Mouse (Mus musculus) neutrophil, adult 59 days (primary cell): ENCODE data around the gene Slc25a12. TPM values are rescaled to one million over a fixed set of nuclear protein-coding genes. Genes with fewer than 3 reads are reported as not detected.

Source experiments
- total RNA-seq, 2 experiments: library from RNA; stranded (reverse); gene quantifications; 1 replicate in 1 of 2; 2 replicates in 1 of 2; pipeline ENCODE4 v1.2.4; 2023

Slc25a12 gene
- total RNA-seq: 10 to 100 TPM; 56.8 to 63.4 TPM

GRCm38 (mm10) chr2:71367125-71367880 is at the start of gene Slc25a12:
Slc25a12 (minus strand) TSS chr2:71367749.

GRCm38 (mm10) chr2:71388951-71389763 is 21.6 kb upstream of the Slc25a12 start, which contains the start of gene Hat1:
Hat1 (plus strand) TSS chr2:71388958.

Other genes starting within 250 kb of the Slc25a12 start
- under 1 TPM; 0.13 to 0.15 TPM for gene Cybrd1, start 249.8 kb downstream of the Slc25a12 start, total RNA-seq
- 10 to 100 TPM; 77.5 to 79.1 TPM for gene Dync1i2, start 156.0 kb downstream of the Slc25a12 start, total RNA-seq
- 10 to 100 TPM; 30.8 to 34.1 TPM for gene Hat1, start 21.2 kb upstream of the Slc25a12 start, total RNA-seq
- gene Metap1d, start 85.5 kb upstream of the Slc25a12 start, total RNA-seq: 10 to 100 TPM; 10.9 to 11.8 TPM
- gene Dlx1, start 160.4 kb upstream of the Slc25a12 start, total RNA-seq: not detected
- gene Dlx2, start 179.0 kb upstream of the Slc25a12 start, total RNA-seq: not detected